Mouse (Mus musculus) lung, adult 2 months (tissue): ENCODE data around the gene Sfrp2.

ENCODE experiments used
- CTCF ChIP-seq: fragments of 200-500 bp; IDR thresholded peaks from 2 replicates; pipeline ENCODE4 v1.5.1; 2011; ENCODE audit warnings: mild to moderate bottlenecking, low read length, control low read depth; ENCODE audit not compliant: insufficient read depth
- POLR2A ChIP-seq: fragments of 200-500 bp; IDR thresholded peaks from 2 replicates; pipeline ENCODE4 v1.6.1; 2011; ENCODE audit warnings: low read depth, mild to moderate bottlenecking, control low read depth, low read length, borderline replicate concordance; ENCODE audit errors: extremely low read depth

DNA sequence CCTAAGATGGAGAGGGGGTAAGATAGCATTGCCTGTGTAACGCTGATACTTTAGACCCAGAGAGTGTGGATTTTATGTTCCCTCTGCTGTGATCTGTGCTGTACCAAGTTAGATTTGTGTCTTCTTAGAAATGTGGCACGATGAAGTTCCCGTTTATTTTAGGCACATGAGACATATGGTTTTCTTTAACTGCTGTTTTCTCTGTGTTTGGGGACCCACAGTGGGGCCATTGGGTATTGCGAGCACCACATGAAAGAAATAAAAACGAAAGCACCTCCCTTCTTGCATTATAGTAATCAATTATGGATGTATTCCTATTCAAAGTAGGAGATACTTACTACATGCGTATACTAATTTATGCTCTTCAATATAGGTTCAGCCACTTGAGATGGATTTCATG, 31.0 kb downstream of the Sfrp2 start:
- TF ChIP-seq CTCF (no peak), POLR2A (no peak)
